Mouse (Mus musculus) forelimb bud, embryonic 11.5 days (tissue): ENCODE measurements around the gene Sirt1.
"Not testable (repeated sequence)": the region's sequence is repeated elsewhere in the genome, so short reads cannot be mapped to it uniquely, and the experiment has no call there.

Source experiments
- DNase-seq: peaks from one replicate; pipeline ENCODE4 v3.0.0-alpha.2; 2012; ENCODE audit warnings: low read depth, low spot score

Sirt1 gene

DNA sequence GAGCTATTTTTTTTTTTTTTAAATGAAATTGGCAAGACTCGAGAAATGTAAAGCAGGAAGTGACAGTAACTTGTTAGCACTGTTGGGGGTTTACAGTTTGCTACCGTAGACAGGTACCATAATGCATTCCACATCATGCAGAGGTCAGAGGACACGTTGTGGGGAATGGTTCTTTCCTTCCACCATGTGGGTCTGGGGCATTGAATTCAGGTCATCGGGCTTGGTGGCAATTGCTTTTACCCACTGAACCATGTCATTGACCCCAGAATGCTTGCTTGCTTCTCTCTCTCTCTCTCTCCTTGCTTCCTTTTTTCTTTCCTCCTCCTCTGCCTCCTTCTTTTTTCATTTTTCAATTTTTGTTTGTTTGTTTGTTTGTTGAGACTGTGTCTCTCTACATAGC lies 7.4 kb upstream of the Sirt1 start:
- DNase-seq: no peak

GRCm38 (mm10) chr10:63386991-63387390 lies 5.5 kb upstream of the Sirt1 start:
- no peak for DNase-seq

GRCm38 (mm10) chr10:63386444-63386843 lies 4.9 kb upstream of the Sirt1 start:
- DNase-seq: peak; percentile 72

- not testable (repeated sequence) for DNase-seq
Measured at GRCm38 (mm10) chr10:63385897-63386296, 4.4 kb upstream of the Sirt1 start.

DNA sequence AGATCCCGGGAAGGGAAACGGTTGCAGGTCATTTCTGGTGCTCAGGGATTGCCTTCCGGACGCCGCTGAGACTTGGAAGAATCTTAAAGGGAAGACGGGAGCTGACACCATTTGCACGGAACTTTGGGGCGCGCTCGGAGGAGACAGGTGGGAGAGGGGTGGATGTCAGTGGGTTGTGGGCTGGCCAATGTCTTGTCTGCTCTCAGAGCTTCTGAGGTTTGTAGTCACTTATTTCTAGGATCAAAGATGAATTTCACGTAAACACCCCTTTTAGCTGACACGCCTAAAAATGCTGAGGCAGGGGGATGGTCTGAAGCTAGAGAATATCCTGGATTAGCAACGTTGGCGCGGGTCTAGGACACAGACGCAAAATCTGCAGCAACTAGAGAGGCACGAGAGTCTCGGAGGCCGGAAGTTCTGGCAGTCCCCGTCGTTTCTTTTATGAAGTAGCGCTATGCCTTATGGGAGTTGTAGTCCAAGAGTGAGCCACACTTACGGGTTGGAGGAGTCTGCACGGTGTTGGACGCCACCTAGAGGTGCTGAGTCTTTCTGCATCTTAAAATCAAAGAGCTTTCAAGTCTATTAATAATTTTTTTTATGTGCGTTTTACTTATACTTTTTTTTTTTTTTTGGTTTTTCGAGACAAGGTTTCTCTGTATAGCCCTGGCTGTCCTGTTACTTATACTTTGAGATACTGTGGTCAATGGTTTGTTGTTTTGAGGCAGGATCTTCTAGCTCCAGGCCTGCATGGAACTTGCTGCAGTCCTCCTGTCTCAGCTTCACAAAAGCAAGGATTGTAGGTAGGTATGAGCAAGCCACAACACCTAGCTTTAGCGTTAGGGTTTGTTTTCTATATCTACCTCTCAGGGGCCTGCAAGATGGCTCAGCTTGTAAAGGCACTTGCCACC lies 1.1 kb upstream of the Sirt1 start, which contains the start of gene Dnajc12:
Gene Dnajc12, plus strand, starts transcription at position 72 of the 908 bp plus-strand sequence.
- DNase-seq: peak; percentile 95

GRCm38 (mm10) chr10:63378948-63379680 lies 2.4 kb downstream of the Sirt1 start:
- no peak for DNase-seq

DNA sequence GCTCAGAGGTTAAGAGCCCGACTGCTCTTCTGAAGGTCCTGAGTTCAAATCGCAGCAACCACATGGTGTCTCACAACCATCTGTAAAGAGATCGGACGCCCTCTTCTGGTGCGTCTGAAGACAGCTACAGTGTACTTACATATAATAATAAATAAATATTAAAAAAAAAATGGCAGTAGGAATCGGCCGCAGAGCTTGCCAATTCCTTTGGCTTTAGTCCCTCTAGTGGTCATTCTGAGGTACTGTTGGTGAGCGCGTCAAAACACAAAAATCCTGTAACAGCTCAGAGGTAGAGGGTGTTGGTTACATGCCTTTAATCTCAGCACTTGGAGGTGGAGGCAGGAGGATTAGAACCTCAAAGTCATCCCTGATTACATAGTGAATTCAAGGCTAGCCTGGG lies 4.0 kb downstream of the Sirt1 start:
- peak; percentile 80 for DNase-seq

DNA sequence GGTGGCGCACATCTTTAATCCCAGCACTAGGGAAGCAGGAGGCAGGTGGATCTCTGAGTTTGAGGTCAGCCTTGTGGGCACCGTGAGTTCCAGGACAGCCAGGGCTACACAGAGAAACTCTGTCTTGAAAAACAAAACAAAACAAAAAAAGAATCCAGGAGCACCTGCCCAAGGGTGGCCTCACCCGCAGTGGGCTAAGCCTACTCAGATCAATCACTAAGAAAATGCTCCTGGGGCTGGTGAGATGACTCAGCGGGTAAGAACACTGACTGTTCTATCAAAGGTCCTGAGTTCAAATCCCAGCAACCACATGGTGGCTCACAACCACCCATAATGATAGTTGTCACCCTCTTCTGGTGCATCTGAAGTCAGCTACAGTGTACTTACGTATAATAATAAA lies 5.2 kb downstream of the Sirt1 start:
- DNase-seq: no peak

- DNase-seq: no peak
Measured at GRCm38 (mm10) chr10:63368041-63368440, 13.5 kb downstream of the Sirt1 start.

GRCm38 (mm10) chr10:63367386-63367785 lies 14.1 kb downstream of the Sirt1 start:
- DNase-seq: no peak

- DNase-seq: no peak
Measured at GRCm38 (mm10) chr10:63365918-63366455, 15.5 kb downstream of the Sirt1 start.

GRCm38 (mm10) chr10:63360502-63360901 lies 21.0 kb downstream of the Sirt1 start:
- no peak for DNase-seq

DNA sequence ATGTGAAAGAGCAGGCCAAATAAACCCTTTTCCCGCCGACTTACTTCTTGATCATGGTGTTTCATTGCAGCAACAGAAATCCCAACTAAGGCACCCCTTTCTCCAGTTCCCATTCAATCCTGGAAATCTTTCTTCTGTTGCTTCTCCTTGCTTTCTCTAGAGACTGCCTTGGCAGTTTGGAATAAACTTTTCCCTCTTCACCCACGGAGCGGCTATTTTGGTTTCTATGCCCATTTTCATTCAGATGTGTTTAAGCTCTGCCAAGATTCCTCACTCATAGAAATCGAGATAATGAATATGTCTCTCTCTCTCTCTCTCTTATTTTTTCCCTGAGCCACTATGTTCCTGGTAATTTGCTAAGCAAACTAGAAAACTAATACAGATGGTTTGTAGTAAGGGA lies 29.4 kb downstream of the Sirt1 start:
- DNase-seq: no peak

DNA sequence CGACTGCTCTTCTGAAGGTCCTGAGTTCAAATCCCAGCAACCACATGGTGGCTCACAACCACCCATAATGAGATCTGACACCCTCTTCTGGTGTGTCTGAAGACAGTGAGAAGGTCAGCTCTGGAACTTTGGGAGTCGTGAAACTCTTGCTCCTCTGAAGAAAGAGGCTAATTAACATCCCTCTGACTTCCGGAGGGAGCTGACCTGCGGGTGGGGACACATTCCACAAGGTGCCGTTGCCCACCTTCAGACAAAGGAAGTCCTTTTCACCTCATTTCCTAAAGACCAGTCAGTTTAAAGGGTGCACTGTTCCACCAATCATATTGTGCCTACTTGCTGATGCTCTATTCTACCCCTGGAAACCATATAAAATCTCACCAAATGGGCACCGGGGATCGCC lies 30.4 kb downstream of the Sirt1 start:
- DNase-seq: not testable (repeated sequence)

DNA sequence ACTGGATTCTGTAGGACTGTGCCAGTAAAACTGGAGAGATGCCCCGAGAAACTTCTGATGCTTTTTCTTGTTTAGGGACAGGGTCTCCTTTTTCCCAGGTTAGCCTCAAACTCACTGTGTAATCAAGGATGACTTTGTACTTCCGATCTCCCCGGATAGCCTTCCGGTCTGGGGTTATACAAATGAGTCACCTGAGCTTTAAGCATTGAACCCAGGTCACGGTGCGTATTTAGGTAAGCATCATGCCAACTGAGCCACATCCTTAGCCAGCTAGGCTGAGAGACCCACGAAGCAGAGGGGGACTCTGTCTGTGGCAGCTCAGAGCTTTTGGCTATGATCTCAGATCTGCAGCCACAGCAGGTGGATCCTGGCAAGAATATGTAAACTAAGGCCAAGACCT lies 30.8 kb downstream of the Sirt1 start:
- DNase-seq: no peak

GRCm38 (mm10) chr10:63348291-63348690 lies 33.2 kb downstream of the Sirt1 start:
- DNase-seq: no peak

DNA sequence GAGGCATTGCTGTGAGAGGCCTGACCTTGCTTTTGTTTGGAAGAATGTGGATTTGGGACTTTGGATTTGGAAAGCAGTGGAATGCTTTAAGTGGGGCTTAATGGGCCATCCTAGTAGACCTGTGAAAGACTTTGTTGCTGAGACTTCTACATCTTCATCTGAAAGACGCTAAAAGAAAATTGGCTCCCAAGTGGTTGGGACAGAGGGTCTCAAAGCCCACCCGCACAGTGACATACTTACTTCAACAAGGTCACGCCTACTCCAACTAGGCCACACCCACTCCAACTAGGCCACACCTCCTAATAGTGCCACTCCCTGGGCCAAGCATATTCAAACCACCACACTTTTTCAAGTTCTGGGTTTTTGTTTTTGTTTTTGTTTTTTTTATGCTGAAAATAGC lies 36.8 kb downstream of the Sirt1 start:
- no peak for DNase-seq

GRCm38 (mm10) chr10:63341351-63341750 lies 40.2 kb downstream of the Sirt1 start:
- DNase-seq: no peak

DNA sequence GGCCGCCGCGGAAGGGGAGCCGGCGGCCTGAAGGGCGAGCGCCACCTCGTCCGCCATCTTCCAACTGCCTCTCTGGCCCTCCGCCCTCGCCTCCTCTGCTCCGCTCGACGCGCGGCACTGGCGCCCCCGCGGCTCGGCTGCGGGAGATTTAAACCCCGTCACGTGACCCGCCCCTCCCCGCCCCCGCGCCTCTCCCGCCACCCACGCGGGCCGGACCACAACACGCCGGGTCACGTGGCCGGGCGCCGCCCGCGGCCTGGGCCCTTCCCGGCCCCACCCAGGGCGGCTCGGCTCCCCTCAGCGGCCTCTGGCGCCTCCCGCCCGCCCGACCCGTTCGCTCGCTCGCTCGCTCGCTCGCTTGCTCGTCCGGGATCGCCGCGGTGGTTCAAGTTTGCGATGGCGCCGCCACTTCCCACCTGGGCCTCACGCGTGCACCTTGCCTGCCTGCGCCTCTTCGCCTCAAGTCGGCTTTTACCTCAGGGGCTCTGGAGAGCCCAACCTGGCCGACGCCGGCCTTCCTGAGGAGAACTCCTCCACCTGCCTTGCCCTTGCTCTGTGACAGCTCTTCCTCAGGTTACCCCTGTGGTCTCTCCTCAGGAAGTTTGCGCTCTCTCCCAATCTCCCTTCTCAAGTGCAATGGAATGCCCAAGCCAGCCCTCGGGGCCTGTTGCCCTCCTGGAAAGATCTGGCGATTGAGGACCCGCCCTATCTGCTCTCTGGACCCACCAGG lies 42.4 kb downstream of the Sirt1 start:
- DNase-seq: peak; percentile 84

GRCm38 (mm10) chr10:63337951-63338836 lies 43.3 kb downstream of the Sirt1 start:
- peak; percentile 52 for DNase-seq

DNA sequence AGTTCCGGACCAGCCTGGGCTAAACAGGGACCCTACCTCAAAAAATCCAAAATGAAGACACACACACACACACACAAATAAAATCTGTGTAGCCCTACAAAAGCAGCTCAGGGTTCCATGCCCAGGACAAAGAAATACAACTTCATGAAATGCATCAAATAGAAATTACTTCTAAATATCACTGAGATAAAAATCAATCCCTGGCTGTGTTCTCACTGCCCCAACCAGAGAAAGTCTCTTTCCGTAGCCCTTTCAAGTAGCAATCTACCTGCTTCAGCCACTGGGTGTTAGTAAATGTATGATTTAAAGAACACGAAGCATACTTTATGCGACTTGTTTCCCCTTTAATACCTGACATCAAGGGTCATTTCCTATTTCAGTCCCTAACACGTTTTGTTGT lies 44.2 kb downstream of the Sirt1 start:
- no peak for DNase-seq
